In the genomic region with DNA sequence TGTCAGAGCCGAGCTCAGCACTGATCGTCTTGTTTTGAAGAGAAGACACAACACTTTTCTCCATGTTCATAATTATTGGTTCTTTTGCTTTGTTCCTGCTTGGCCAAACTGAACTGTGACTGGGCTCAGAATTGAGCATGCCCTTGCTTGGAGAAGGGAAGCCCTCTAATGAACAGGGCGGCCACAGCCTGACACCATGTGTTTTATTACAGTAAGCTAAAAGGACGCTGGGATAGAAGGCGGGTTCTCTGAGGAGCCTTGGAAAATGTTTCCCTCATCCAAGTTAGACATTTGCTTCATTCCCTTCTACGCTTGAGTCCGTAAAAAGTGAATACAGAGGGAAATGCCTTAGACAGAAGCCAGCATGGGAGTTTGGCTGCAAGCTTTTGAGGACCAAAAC, we compare ENCODE assay signal across 9 mouse cellular contexts. TPM values are rescaled to one million over a fixed set of nuclear protein-coding genes. Genes with fewer than 3 reads are reported as not detected.
DNase-seq lines count a peak whose midpoint lies in the region; ATAC-seq and TF ChIP-seq lines count a peak whose summit lies in the region.
"Had no signal": no experiment of that assay in that cellular context is flagged by ENCODE, and none has a peak within 500 bp of the region (broad histone marks: within the 10 kb centered on the region; RNA-seq: fewer than 3 reads in every experiment).

No protein-coding gene starts in this region.

- no peak overlapping the region for H3K4me3 ChIP-seq in embryonic facial prominence, embryonic 13.5 days
- H3K4me3 ChIP-seq in embryonic facial prominence, embryonic 10.5 days = no peak overlapping the region
- no peak overlapping the region for H3K4me3 ChIP-seq in lung, embryonic 15.5 days
- no peak overlapping the region for H3K4me3 ChIP-seq in lung, adult 2 months (replicated peaks; ENCODE audit: extremely low read depth, low read depth, low read length)
- H3K4me3 ChIP-seq in kidney, embryonic 16.5 days (ENCODE audit: low read length) = no peak overlapping the region
- H3K4me3 ChIP-seq in stomach, embryonic 14.5 days (ENCODE audit: low read depth, low read length) = no peak overlapping the region
- H3K4me3 ChIP-seq in forebrain, embryonic 14.5 days (ENCODE audit: low read depth, low read length) = no peak overlapping the region

- H3K27ac ChIP-seq in embryonic facial prominence, embryonic 13.5 days = 0 out of 2 replicates have a peak overlapping the region, but pooled peaks have one; percentile 4
- no peak overlapping the region for H3K27ac ChIP-seq in embryonic facial prominence, embryonic 10.5 days (replicated peaks)
- peak overlapping the region; percentile 85 for H3K27ac ChIP-seq in lung, embryonic 15.5 days
- peak overlapping the region; percentile 73 for H3K27ac ChIP-seq in kidney, embryonic 16.5 days (ENCODE audit: low read length)
- H3K27ac ChIP-seq in stomach, embryonic 14.5 days (ENCODE audit: low read length) = peak overlapping the region; percentile 2; the same call in 1 of the 2 replicates
- no peak overlapping the region for H3K27ac ChIP-seq in forebrain, embryonic 14.5 days (ENCODE audit: low read depth, low read length)

- no peak for DNase-seq in embryonic facial prominence, embryonic 10.5 days (ENCODE audit: low spot score)
- no peak for DNase-seq in lung, adult 2 months
- no peak for DNase-seq in right cerebral cortex, adult 18-20 months
- DNase-seq in forebrain, embryonic 14.5 days (ENCODE audit: low spot score) = no peak
- DNase-seq: thymus, postnatal 25 days had no signal

- no peak overlapping the region for H3K9ac ChIP-seq in embryonic facial prominence, embryonic 13.5 days
- H3K9ac ChIP-seq in lung, embryonic 15.5 days = no peak overlapping the region
- no peak overlapping the region for H3K9ac ChIP-seq in kidney, embryonic 16.5 days (replicated peaks; ENCODE audit: low read length)
- H3K9ac ChIP-seq in stomach, embryonic 14.5 days (replicated peaks; ENCODE audit: low read depth, low read length) = no peak overlapping the region
- H3K9ac ChIP-seq in forebrain, embryonic 14.5 days (ENCODE audit: low read length) = no peak overlapping the region

- peaks cover 27% of the 10 kb centered on the region for H3K4me1 ChIP-seq in embryonic facial prominence, embryonic 13.5 days
- peaks cover 23% of the 10 kb centered on the region for H3K4me1 ChIP-seq in embryonic facial prominence, embryonic 10.5 days
- peaks cover 39% of the 10 kb centered on the region for H3K4me1 ChIP-seq in lung, embryonic 15.5 days
- H3K4me1 ChIP-seq in lung, adult 2 months (ENCODE audit: control insufficient read depth, insufficient read depth, low read length) = peaks cover 15% of the 10 kb centered on the region
- H3K4me1 ChIP-seq in kidney, embryonic 16.5 days (ENCODE audit: insufficient read depth, low read length) = peaks cover 19% of the 10 kb centered on the region
- H3K4me1 ChIP-seq in stomach, embryonic 14.5 days (ENCODE audit: control insufficient read depth, insufficient read depth, low read length) = peaks cover 17% of the 10 kb centered on the region
- peaks cover 21% of the 10 kb centered on the region for H3K4me1 ChIP-seq in forebrain, embryonic 14.5 days (ENCODE audit: control insufficient read depth, insufficient read depth, low read length)

- H3K36me3 ChIP-seq in embryonic facial prominence, embryonic 13.5 days = no peaks in the 10 kb centered on the region
- peaks cover 8% of the 10 kb centered on the region; the same call in 1 of the 2 replicates for H3K36me3 ChIP-seq in embryonic facial prominence, embryonic 10.5 days (replicated peaks)
- H3K36me3 ChIP-seq in lung, embryonic 15.5 days = no peaks in the 10 kb centered on the region
- H3K36me3 ChIP-seq in kidney, embryonic 16.5 days (ENCODE audit: insufficient read depth, low read length) = no peaks in the 10 kb centered on the region
- no peaks in the 10 kb centered on the region for H3K36me3 ChIP-seq in stomach, embryonic 14.5 days (ENCODE audit: control insufficient read depth, insufficient read depth, low read length)
- no peaks in the 10 kb centered on the region for H3K36me3 ChIP-seq in forebrain, embryonic 14.5 days (ENCODE audit: control insufficient read depth, insufficient read depth, low read length)

- no peak for ATAC-seq in embryonic facial prominence, embryonic 13.5 days (ENCODE audit: insufficient number of reproducible peaks, insufficient read depth, low FRiP score, low TSS enrichment, low read depth)
- no peak for ATAC-seq in lung, embryonic 15.5 days (ENCODE audit: borderline replicate concordance, extremely low read depth, low FRiP score, low TSS enrichment)
- ATAC-seq in kidney, embryonic 16.5 days (ENCODE audit: low FRiP score, low TSS enrichment) = no peak
- ATAC-seq in stomach, embryonic 14.5 days (ENCODE audit: insufficient number of reproducible peaks, insufficient read depth, low FRiP score, low read depth) = no peak
- ATAC-seq in forebrain, embryonic 14.5 days = no peak

- no peak overlapping the region for H3K4me2 ChIP-seq in embryonic facial prominence, embryonic 13.5 days
- H3K4me2 ChIP-seq in lung, embryonic 15.5 days = no peak overlapping the region
- no peak overlapping the region for H3K4me2 ChIP-seq in kidney, embryonic 16.5 days (replicated peaks; ENCODE audit: low read depth, low read length)
- H3K4me2 ChIP-seq in stomach, embryonic 14.5 days (replicated peaks; ENCODE audit: low read depth, low read length) = no peak overlapping the region
- H3K4me2 ChIP-seq in forebrain, embryonic 14.5 days (ENCODE audit: low read length) = no peak overlapping the region

- H3K27me3 ChIP-seq in embryonic facial prominence, embryonic 13.5 days = no peaks in the 10 kb centered on the region
- no peaks in the 10 kb centered on the region for H3K27me3 ChIP-seq in embryonic facial prominence, embryonic 10.5 days (replicated peaks; ENCODE audit: low read depth, poor library complexity, severe bottlenecking)
- H3K27me3 ChIP-seq in lung, embryonic 15.5 days = no peaks in the 10 kb centered on the region
- H3K27me3 ChIP-seq in kidney, embryonic 16.5 days (ENCODE audit: insufficient read depth, low read length) = no peaks in the 10 kb centered on the region
- no peaks in the 10 kb centered on the region for H3K27me3 ChIP-seq in stomach, embryonic 14.5 days (ENCODE audit: control insufficient read depth, insufficient read depth, low read length)
- H3K27me3 ChIP-seq in forebrain, embryonic 14.5 days (replicated peaks; ENCODE audit: control insufficient read depth, insufficient read depth, low read length) = no peaks in the 10 kb centered on the region

- H3K9me3 ChIP-seq in embryonic facial prominence, embryonic 13.5 days = no peaks in the 10 kb centered on the region
- H3K9me3 ChIP-seq in embryonic facial prominence, embryonic 10.5 days = no peaks in the 10 kb centered on the region
- no peaks in the 10 kb centered on the region for H3K9me3 ChIP-seq in lung, embryonic 15.5 days
- H3K9me3 ChIP-seq in kidney, embryonic 16.5 days (ENCODE audit: low read length) = no peaks in the 10 kb centered on the region
- H3K9me3 ChIP-seq in stomach, embryonic 14.5 days (ENCODE audit: control insufficient read depth, low read depth, low read length) = no peaks in the 10 kb centered on the region
- no peaks in the 10 kb centered on the region for H3K9me3 ChIP-seq in forebrain, embryonic 14.5 days (replicated peaks; ENCODE audit: control insufficient read depth, low read length)

- 81% methylated on average over 7 of the region's 7 CpGs for WGBS in embryonic facial prominence, embryonic 13.5 days
- WGBS in embryonic facial prominence, embryonic 10.5 days = 86% methylated on average over 7 of the region's 7 CpGs
- WGBS in lung, embryonic 15.5 days = 71% methylated on average over 7 of the region's 7 CpGs
- WGBS in lung, adult 2 months = 37% methylated on average over 7 of the region's 7 CpGs
- 57% methylated on average over 7 of the region's 7 CpGs for WGBS in kidney, embryonic 16.5 days
- 67% methylated on average over 7 of the region's 7 CpGs for WGBS in stomach, embryonic 14.5 days
- 82% methylated on average over 7 of the region's 7 CpGs for WGBS in forebrain, embryonic 14.5 days

- no peak for TF ChIP-seq CTCF in lung, adult 2 months (IDR thresholded peaks at IDR 0.05; ENCODE audit: insufficient read depth, low read length)

- TF ChIP-seq POLR2A in lung, adult 2 months (IDR thresholded peaks at IDR 0.05; ENCODE audit: borderline replicate concordance, extremely low read depth, low read depth, low read length) = no peak

RNA-seq across cellular contexts. Expression of gene Ppp1r2, which starts 1.9 kb away (rescaled TPM):
- polyA plus RNA-seq in embryonic facial prominence, embryonic 13.5 days (2015; fragmentation: Nextera tagmentation; extraction: Ambion mirVana) = 77.5 and 90.8 TPM in 2 replicates
- 87.2 and 91.8 TPM in 2 replicates for polyA plus RNA-seq in embryonic facial prominence, embryonic 10.5 days (2016; fragmentation: Nextera tagmentation; extraction: Ambion mirVana)
- 107 TPM in 2 replicates for polyA plus RNA-seq in lung, embryonic 15.5 days (2015; fragmentation: Nextera tagmentation; extraction: Ambion mirVana)
- polyA plus RNA-seq in lung, adult 2 months (2012; rRNA removed) = 89.0 and 116 TPM in 2 replicates
- polyA plus RNA-seq in kidney, embryonic 16.5 days (2015; fragmentation: Nextera tagmentation; extraction: Ambion mirVana) = 90.5 and 93.2 TPM in 2 replicates
- polyA plus RNA-seq in stomach, embryonic 14.5 days (2014; fragmentation: Nextera tagmentation; extraction: Ambion mirVana) = 86.0 and 90.8 TPM in 2 replicates
- polyA plus RNA-seq in forebrain, embryonic 14.5 days (2014; fragmentation: Nextera tagmentation; extraction: Ambion mirVana) = 89.0 and 90.5 TPM in 2 replicates

RNA-seq across cellular contexts. Expression of gene Apod, which starts 37.6 kb away (rescaled TPM):
- polyA plus RNA-seq in embryonic facial prominence, embryonic 13.5 days (2015; fragmentation: Nextera tagmentation; extraction: Ambion mirVana) = 66.5 and 81.1 TPM in 2 replicates
- 5.0 and 6.1 TPM in 2 replicates for polyA plus RNA-seq in embryonic facial prominence, embryonic 10.5 days (2016; fragmentation: Nextera tagmentation; extraction: Ambion mirVana)
- polyA plus RNA-seq in lung, embryonic 15.5 days (2015; fragmentation: Nextera tagmentation; extraction: Ambion mirVana) = 0.60 and 1.3 TPM in 2 replicates
- polyA plus RNA-seq in lung, adult 2 months (2012; rRNA removed) = 2.9 and 5.1 TPM in 2 replicates
- 0.42 and 0.56 TPM in 2 replicates for polyA plus RNA-seq in kidney, embryonic 16.5 days (2015; fragmentation: Nextera tagmentation; extraction: Ambion mirVana)
- polyA plus RNA-seq in stomach, embryonic 14.5 days (2014; fragmentation: Nextera tagmentation; extraction: Ambion mirVana) = 1.2 and 1.4 TPM in 2 replicates
- polyA plus RNA-seq in forebrain, embryonic 14.5 days (2014; fragmentation: Nextera tagmentation; extraction: Ambion mirVana) = 65.3 and 91.8 TPM in 2 replicates

Comparison
In these comparisons a context has a peak if more than half of its experiments do, and no peak if none do; other contexts are left out.
1. H3K27ac ChIP-seq: peak in embryonic facial prominence, embryonic 13.5 days (single experiment), lung, embryonic 15.5 days (single experiment), kidney, embryonic 16.5 days (single experiment) and stomach, embryonic 14.5 days (single experiment); none in embryonic facial prominence, embryonic 10.5 days (single experiment) and forebrain, embryonic 14.5 days (single experiment).